8 mouse cellular contexts compared by ENCODE assay signal in genomic region chr7:123362806-123363205, GRCm38 (mm10).
"Had no signal": no experiment of that assay in that cellular context is flagged by ENCODE, and none has a peak within 500 bp of the region (broad histone marks: within the 10 kb centered on the region; RNA-seq: fewer than 3 reads in every experiment).

No protein-coding gene starts in this region.

- DNase-seq: layer of hippocampus, adult 9-11 months; lung, adult 18-20 months; lung, postnatal 10 days; lung, postnatal 36 days; retina, postnatal 1 day; right cerebral cortex, postnatal 25 days; spleen, adult 18-20 months; thymus, postnatal 36 days had no signal
